Mouse (Mus musculus) limb, embryonic 14.5 days (tissue): ENCODE results near the gene Nr1i3. TPM values are rescaled to one million over a fixed set of nuclear protein-coding genes. Genes with fewer than 3 reads are reported as not detected.

ENCODE experiments used
- ATAC-seq: fragments of 200-750 bp; cut with Nextera tagmentation; 2 replicates; pipeline ENCODE4 v1.8.0; 2017; ENCODE audit warnings: low read depth, moderate number of reproducible peaks, moderate TSS enrichment; ENCODE audit not compliant: low FRiP score
- DNase-seq: peaks from one replicate; pipeline ENCODE4 v3.0.0-alpha.2; 2015; ENCODE audit warnings: low spot score
- H3K27ac ChIP-seq: fragments of 300-500 bp; sonication (generic); replicated peaks from 2 replicates; pipeline ENCODE4 v1.5.1; 2014; ENCODE audit warnings: low read depth, mild to moderate bottlenecking, low read length, moderate library complexity, mixed read lengths
- H3K27me3 ChIP-seq: fragments of 300-500 bp; sonication (generic); 2 replicates; pipeline ENCODE4 v1.6.1; 2014; ENCODE audit warnings: low read length, mixed read lengths; ENCODE audit not compliant: control insufficient read depth, insufficient read depth
- H3K36me3 ChIP-seq: fragments of 300-500 bp; sonication (generic); 2 replicates; pipeline ENCODE4 v1.6.1; 2014; ENCODE audit warnings: mild to moderate bottlenecking, low read length, moderate library complexity, mixed read lengths; ENCODE audit not compliant: control insufficient read depth, insufficient read depth
- H3K4me1 ChIP-seq: fragments of 300-500 bp; sonication (generic); 2 replicates; pipeline ENCODE4 v1.6.1; 2014; ENCODE audit warnings: antibody characterized with exemption, low read length, mixed read lengths; ENCODE audit not compliant: control insufficient read depth, insufficient read depth
- H3K4me2 ChIP-seq: fragments of 300-500 bp; sonication (generic); replicated peaks from 2 replicates; pipeline ENCODE4 v1.6.1; 2014; ENCODE audit warnings: low read depth, mild to moderate bottlenecking, low read length, moderate library complexity; ENCODE audit not compliant: severe bottlenecking
- H3K4me3 ChIP-seq: fragments of 300-500 bp; sonication (generic); replicated peaks from 2 replicates; pipeline ENCODE4 v1.5.1; 2014; ENCODE audit warnings: low read length
- H3K9ac ChIP-seq: fragments of 300-500 bp; sonication (generic); 2 replicates; pipeline ENCODE4 v1.6.1; 2014; ENCODE audit warnings: mild to moderate bottlenecking, low read depth, low read length, moderate library complexity; ENCODE audit not compliant: severe bottlenecking
- H3K9me3 ChIP-seq: fragments of 300-500 bp; sonication (generic); 2 replicates; pipeline ENCODE4 v1.6.1; 2016; ENCODE audit warnings: low read length; ENCODE audit not compliant: control insufficient read depth
- POLR2A ChIP-seq: fragments of 200-500 bp; IDR thresholded peaks from 2 replicates; pipeline ENCODE4 v1.8.0; 2012; ENCODE audit warnings: inconsistent platforms, mild to moderate bottlenecking, moderate library complexity, borderline replicate concordance; ENCODE audit not compliant: insufficient read depth, insufficient read length; ENCODE audit errors: extremely low read depth
- WGBS: fragments of 180-500 bp; shearing (Covaris S2); extraction: QIAGEN DNeasy Blood & Tissue Kit; methylation state at CpG from one replicate; pipeline ENCODE4 v1.1.7; 2014; 5-methylcytosine and 5-hydroxymethylcytosine counted together
- polyA plus RNA-seq, 2 experiments: library from polyadenylated mRNA; depleted of rRNA in 1 of 2; stranded (reverse) in 1 of 2; unstranded in 1 of 2; fragments of >200 nt; fragmentation: Nextera tagmentation in 1 of 2; extraction: Ambion mirVana in 1 of 2; gene quantifications; 2 replicates each; pipeline versions ENCODE4 v1.2.1 to v1.2.3; 2012 to 2014

The Nr1i3 gene
- polyA plus RNA-seq, 2 experiments, result 0.06 to 0.32 TPM

GRCm38 (mm10) chr1:171195887-171196397 is 17.8 kb upstream of the Nr1i3 start, which contains the start of gene Pcp4l1:
Pcp4l1 (minus strand) TSS chr1:171196268.
- no peak for TF ChIP-seq POLR2A
- Histone ChIP-seq H3K4me3 (peak within 1 kb of the TSS; percentile 49), H3K9ac (peak within 1 kb of the TSS; percentile 50), H3K9me3 (no peaks in the 10 kb centered on the region), H3K4me2 (peak within 1 kb of the TSS; percentile 95), H3K27me3 (peaks cover 53% of the 10 kb centered on the region), H3K27ac (no peak within 1 kb of the TSS), H3K36me3 (no peaks in the 10 kb centered on the region), H3K4me1 (peaks cover 20% of the 10 kb centered on the region)
- no peak for DNase-seq
- ATAC-seq, result peak; percentile 63
- WGBS, result under 1% methylated on average over 27 of the region's 33 CpGs

- WGBS, result 42% methylated on average over 1 of the region's 1 CpGs
- Histone ChIP-seq H3K9me3 (no peaks in the 10 kb centered on the region), H3K36me3 (no peaks in the 10 kb centered on the region), H3K4me3 (no peak overlapping the region), H3K9ac (no peak overlapping the region), H3K27me3 (peaks cover 25% of the 10 kb centered on the region), H3K27ac (no peak overlapping the region), H3K4me1 (peaks cover 8% of the 10 kb centered on the region), H3K4me2 (no peak overlapping the region)
- DNase-seq (no peak), ATAC-seq (no peak)
- TF ChIP-seq POLR2A, result no peak
Measured at GRCm38 (mm10) chr1:171199532-171199931, 14.2 kb upstream of the Nr1i3 start.

- Histone ChIP-seq H3K36me3 (no peaks in the 10 kb centered on the region), H3K4me1 (peaks cover 2% of the 10 kb centered on the region; the same call in 1 of the 2 replicates), H3K9ac (no peak overlapping the region), H3K27me3 (peaks cover 13% of the 10 kb centered on the region), H3K27ac (no peak overlapping the region), H3K4me2 (no peak overlapping the region), H3K9me3 (no peaks in the 10 kb centered on the region), H3K4me3 (no peak overlapping the region)
- 92% methylated on average over 1 of the region's 1 CpGs for WGBS
- ATAC-seq, result no peak
- TF ChIP-seq POLR2A, result no peak
- DNase-seq, result no peak
Measured at GRCm38 (mm10) chr1:171200769-171201168, 13.0 kb upstream of the Nr1i3 start.

GRCm38 (mm10) chr1:171203471-171204248 is 10.1 kb upstream of the Nr1i3 start:
- H3K27me3 ChIP-seq, result no peaks in the 10 kb centered on the region
- no peak overlapping the region for H3K27ac ChIP-seq
- no peaks in the 10 kb centered on the region for H3K4me1 ChIP-seq
- WGBS, result 57% methylated on average over 10 of the region's 11 CpGs
- H3K4me3 ChIP-seq, result no peak overlapping the region
- H3K9me3 ChIP-seq, result no peaks in the 10 kb centered on the region
- H3K36me3 ChIP-seq, result no peaks in the 10 kb centered on the region
- no peak overlapping the region for H3K9ac ChIP-seq
- H3K4me2 ChIP-seq, result no peak overlapping the region
- no peak for DNase-seq
- no peak for ATAC-seq
- no peak for TF ChIP-seq POLR2A

DNA sequence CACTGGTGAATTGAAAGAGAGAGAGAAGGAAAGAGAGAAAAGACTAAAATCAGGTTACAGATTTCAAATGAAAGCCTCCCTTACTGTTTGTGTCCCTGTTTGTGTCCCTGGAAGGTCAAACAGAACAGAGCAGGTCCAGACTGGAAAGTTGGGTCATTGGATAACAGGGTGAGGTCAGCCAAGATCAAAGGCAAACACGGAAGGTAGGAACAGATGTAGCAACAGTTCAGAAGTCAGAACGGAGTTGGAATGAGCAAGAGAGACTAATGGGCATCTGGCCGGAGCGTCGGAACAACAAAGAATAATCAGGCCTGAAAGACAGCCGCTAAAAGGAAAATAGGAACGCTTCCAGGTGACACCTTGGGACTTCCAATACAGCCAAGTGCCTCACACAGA is 9.5 kb upstream of the Nr1i3 start:
- H3K4me2 ChIP-seq, result no peak overlapping the region
- H3K9me3 ChIP-seq, result no peaks in the 10 kb centered on the region
- no peak for TF ChIP-seq POLR2A
- H3K27ac ChIP-seq, result no peak overlapping the region
- DNase-seq, result no peak
- no peak for ATAC-seq
- H3K27me3 ChIP-seq, result no peaks in the 10 kb centered on the region
- no peak overlapping the region for H3K9ac ChIP-seq
- H3K36me3 ChIP-seq, result no peaks in the 10 kb centered on the region
- 24% methylated on average over 7 of the region's 7 CpGs for WGBS
- no peak overlapping the region for H3K4me3 ChIP-seq
- H3K4me1 ChIP-seq, result no peaks in the 10 kb centered on the region
